Mouse (Mus musculus) embryo, embryonic 10 days (tissue): ENCODE results near the gene Gprin2.

Source experiments
- DNase-seq: peaks from one replicate; pipeline ENCODE4 v3.0.0-alpha.2; 2015; ENCODE audit warnings: low spot score

Gprin2 gene

DNA sequence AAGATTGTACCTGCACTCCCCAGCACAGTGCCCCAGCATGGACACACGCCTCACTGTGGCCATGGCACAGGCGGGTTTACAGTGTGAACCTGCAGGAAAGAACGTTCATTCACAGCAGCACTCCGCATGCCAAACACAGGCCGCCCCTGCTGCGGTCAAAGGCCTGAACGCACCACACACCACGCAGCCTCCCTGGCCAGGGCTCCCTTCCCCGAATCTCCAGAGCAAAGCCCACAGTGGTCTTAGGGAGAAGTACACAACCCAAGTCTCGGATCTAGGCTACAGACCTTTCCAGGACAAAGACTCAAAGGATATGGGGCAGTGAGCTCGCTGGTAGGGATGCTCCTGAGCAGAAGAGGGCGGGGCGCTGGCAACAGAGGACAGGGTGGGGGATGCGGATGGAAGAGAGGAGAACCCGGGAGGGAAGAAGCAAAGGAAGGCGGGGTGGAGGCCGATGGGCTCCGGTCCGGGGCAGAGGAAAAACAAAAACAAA is 669 bp downstream of the Gprin2 start:
- peak; percentile 49 for DNase-seq

GRCm38 (mm10) chr14:34196706-34197105 is 4.7 kb downstream of the Gprin2 start:
- no peak for DNase-seq

DNA sequence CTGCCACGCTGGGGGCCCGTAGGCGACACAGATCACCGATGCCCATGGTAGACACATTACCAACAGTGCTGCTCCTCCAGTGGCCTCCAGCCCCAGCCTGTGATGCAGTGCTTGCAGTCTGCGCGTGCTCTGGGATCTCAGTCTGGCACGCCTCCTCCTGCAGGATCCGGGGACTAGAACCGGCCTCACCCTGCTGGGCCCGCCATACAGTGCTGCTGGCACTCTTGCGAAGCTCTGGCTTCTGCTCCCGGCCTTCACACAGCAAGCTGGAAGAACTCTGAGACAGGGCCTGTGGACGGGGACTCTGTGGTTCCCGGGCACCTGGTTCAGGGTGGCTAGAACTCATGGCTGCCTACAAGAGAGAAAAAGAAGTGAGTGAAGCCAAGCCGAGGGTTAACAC is 6.0 kb downstream of the Gprin2 start:
- no peak for DNase-seq

GRCm38 (mm10) chr14:34193879-34194278 is 7.6 kb downstream of the Gprin2 start:
- no peak for DNase-seq

DNA sequence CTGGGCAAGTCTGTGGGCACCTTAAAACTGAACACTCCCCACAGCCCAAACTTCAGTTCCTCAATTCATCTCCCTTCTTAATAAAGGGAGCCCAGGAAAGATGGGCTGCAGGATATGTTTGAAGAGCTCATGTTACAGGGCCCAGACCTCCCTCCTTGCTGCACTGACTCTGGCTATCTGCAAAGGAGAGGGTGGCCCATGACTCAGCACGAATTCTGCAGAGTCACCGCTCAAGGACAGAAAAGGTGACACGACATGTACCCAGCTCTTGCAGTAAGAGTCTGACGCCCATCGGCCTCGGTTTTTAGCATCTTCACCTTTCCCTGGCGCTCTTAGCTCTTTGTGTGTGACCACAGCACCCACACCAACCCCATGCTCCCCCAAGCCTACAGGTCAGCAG is 11.1 kb downstream of the Gprin2 start:
- DNase-seq: peak; percentile 35

DNA sequence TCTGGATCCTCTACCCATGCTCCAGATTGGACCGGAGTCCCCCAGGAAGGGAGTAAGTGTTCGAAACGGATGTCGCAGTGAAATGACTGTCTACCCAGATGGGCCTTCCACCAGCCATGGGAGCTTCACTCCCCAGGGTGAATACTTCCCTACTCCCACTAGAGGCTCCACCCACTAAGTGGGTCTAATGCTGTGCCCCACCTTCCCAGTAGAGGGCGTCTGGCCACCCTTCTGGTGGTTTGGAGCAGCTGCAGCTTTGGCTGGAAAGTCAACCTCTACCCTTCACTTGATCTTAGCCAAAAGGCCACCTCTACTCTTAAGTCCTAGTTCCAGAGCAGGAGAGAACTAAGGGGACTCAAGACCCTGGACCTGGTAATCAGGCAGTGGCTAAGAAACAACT is 12.8 kb downstream of the Gprin2 start:
- DNase-seq: peak; percentile 44

GRCm38 (mm10) chr14:34183101-34183500 is 18.4 kb downstream of the Gprin2 start:
- DNase-seq: no peak

GRCm38 (mm10) chr14:34179351-34179750 is 22.1 kb downstream of the Gprin2 start:
- no peak for DNase-seq

- DNase-seq: no peak
Measured at GRCm38 (mm10) chr14:34171107-34171506, 30.3 kb downstream of the Gprin2 start.

GRCm38 (mm10) chr14:34155752-34156151 is 45.7 kb downstream of the Gprin2 start:
- no peak for DNase-seq

- peak; percentile 70 for DNase-seq
Measured at GRCm38 (mm10) chr14:34154601-34155337, 46.7 kb downstream of the Gprin2 start.

DNA sequence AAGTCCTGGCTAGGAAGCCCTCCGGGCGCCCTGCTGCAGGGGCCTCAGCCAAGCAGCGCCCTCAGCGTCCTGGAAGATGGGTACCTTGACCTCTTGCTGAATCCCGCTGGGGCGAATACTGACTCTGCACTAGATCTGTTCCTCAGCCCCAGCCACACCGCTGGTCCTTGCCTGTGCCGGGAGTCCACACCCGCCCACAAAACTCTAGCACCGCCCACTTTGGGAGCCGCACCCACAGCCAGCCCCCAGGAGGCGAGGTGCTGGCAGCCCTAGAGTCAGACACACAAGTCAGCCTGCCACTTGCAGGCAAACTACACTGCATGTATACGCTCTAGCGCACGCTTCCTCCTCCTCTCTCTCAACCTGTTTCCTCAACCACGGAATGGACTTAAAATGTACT is 49.1 kb downstream of the Gprin2 start, which contains the start of gene Npy4r:
Gene Npy4r, minus strand, starts transcription at position 148 of the 400 bp plus-strand sequence.
- peak; percentile 56 for DNase-seq

- DNase-seq: no peak
Measured at GRCm38 (mm10) chr14:34142915-34143314, 58.5 kb downstream of the Gprin2 start.

- no peak for DNase-seq
Measured at GRCm38 (mm10) chr14:34142316-34142715, 59.1 kb downstream of the Gprin2 start.

GRCm38 (mm10) chr14:34139671-34140664 is 61.5 kb downstream of the Gprin2 start:
- no peak for DNase-seq
